Mouse (Mus musculus): ENCODE data around the gene Lhx4.

Lhx4 gene

GRCm38 (mm10) chr1:155703191-155703680, 48.2 kb downstream of the Lhx4 start:
- in situ Hi-C loops (cut with MboI, MseI), result no loop called here

- in situ Hi-C loops (cut with MboI, MseI), result no loop called here
Measured at GRCm38 (mm10) chr1:155700886-155701285, 50.6 kb downstream of the Lhx4 start.

GRCm38 (mm10) chr1:155698373-155699159, 52.9 kb downstream of the Lhx4 start:
- in situ Hi-C loops (cut with MboI, MseI), result no loop called here

- in situ Hi-C loops (cut with MboI, MseI), result no loop called here
Measured at GRCm38 (mm10) chr1:155693443-155693842, 58.0 kb downstream of the Lhx4 start.

GRCm38 (mm10) chr1:155693026-155693425, 58.5 kb downstream of the Lhx4 start:
- in situ Hi-C loops (cut with MboI, MseI), result no loop called here

- in situ Hi-C loops (cut with MboI, MseI), result no loop called here
Measured at GRCm38 (mm10) chr1:155692230-155692629, 59.3 kb downstream of the Lhx4 start.

GRCm38 (mm10) chr1:155689558-155689957, 61.9 kb downstream of the Lhx4 start:
- in situ Hi-C loops (cut with MboI, MseI), result loop anchor here (10.0 kb wide), 1 partner anchor 1735 kb away; no protein-coding TSS in a partner anchor

- in situ Hi-C loops (cut with MboI, MseI), result loop anchor here (10.0 kb wide), 1 partner anchor 1734 kb away; no protein-coding TSS in a partner anchor
Measured at GRCm38 (mm10) chr1:155689141-155689540, 62.3 kb downstream of the Lhx4 start.

- in situ Hi-C loops (cut with MboI, MseI), result loop anchor here (10.0 kb wide), 1 partner anchor 1732 kb away; no protein-coding TSS in a partner anchor
Measured at GRCm38 (mm10) chr1:155686816-155687215, 64.7 kb downstream of the Lhx4 start.

GRCm38 (mm10) chr1:155681116-155681799, 70.2 kb downstream of the Lhx4 start:
- in situ Hi-C loops (cut with MboI, MseI), result loop anchor here (10.0 kb wide), 1 partner anchor 1726 kb away; no protein-coding TSS in a partner anchor

- in situ Hi-C loops (cut with MboI, MseI), result no loop called here
Measured at GRCm38 (mm10) chr1:155675570-155675969, 75.9 kb downstream of the Lhx4 start.

- in situ Hi-C loops (cut with MboI, MseI), result no loop called here
Measured at GRCm38 (mm10) chr1:155663994-155664393, 87.5 kb downstream of the Lhx4 start.

- in situ Hi-C loops (cut with MboI, MseI), result no loop called here
Measured at GRCm38 (mm10) chr1:155656321-155656720, 95.2 kb downstream of the Lhx4 start.

- in situ Hi-C loops (cut with MboI, MseI), result no loop called here
Measured at GRCm38 (mm10) chr1:155654961-155655360, 96.5 kb downstream of the Lhx4 start.

- in situ Hi-C loops (cut with MboI, MseI), result no loop called here
Measured at GRCm38 (mm10) chr1:155650121-155650846, 101.2 kb downstream of the Lhx4 start.
